In the genomic region with DNA sequence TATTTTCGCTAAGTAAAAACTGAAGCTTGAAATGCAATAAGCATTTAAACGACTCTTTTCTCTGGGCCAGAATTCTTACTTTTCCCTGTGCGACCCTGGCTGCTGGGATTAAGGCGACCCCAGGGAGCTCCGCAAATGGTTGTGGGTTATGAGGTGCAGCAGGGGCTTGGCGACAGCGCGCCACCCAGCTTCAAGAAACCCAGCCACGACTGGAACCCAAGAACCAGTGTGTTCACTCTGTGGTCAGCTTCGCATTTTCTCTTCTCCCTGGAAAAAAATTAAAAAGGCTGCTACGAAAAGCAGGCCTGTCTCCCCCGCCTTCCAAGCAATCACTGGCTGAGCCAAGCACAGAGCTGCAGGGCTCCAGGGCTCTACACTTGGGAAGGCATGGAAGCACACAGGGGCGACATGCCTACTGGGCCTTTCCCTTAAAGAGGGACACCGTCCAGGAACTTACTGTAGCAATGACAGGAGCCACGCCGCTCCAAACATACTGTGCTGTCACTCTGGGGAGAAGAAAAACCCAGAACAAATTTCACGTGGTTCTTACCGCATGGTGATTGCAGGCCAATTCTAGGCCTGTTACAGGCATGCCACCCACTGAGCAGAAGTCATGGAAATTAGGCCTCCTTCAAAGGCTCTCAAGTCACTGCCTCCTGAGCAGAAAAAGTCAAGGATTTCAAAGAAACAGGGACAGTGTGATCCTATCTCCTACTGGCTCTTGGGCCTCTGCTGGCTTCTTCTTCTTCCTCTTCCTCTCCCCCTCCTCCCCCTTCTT, we compare ENCODE assay signal across 14 mouse cellular contexts.
A peak's percentile ranks its signal among the peaks of the same experiment; 100 is the strongest.
DNase-seq lines count a peak whose midpoint lies in the region; ATAC-seq and TF ChIP-seq lines count a peak whose summit lies in the region.
"Had no signal": no experiment of that assay in that cellular context is flagged by ENCODE, and none has a peak within 500 bp of the region (broad histone marks: within the 10 kb centered on the region; RNA-seq: fewer than 3 reads in every experiment).

No protein-coding gene starts in this region.

- peak; percentile 7 for DNase-seq in gastrocnemius, postnatal 10 days
- DNase-seq in gastrocnemius, postnatal 4 days (ENCODE audit: low spot score in 2 of 2): no peak
- DNase-seq in ES-CJ7 (ENCODE audit: low read depth, low spot score): peak; percentile 25
- DNase-seq in brain, embryonic 14.5 days (ENCODE audit: low read depth): peak; percentile 18
- no peak for DNase-seq in T-cell, adult 2 months (ENCODE audit: low spot score)
- no peak for DNase-seq in lung, postnatal 14 days
- DNase-seq: adrenal gland, postnatal 14 days; kidney, postnatal 36 days; layer of hippocampus, postnatal 36 days; liver, embryonic 13.5 days; lung, postnatal 10 days had no signal

- H3K9ac ChIP-seq in limb, embryonic 13.5 days: 0 out of 2 replicates have a peak overlapping the region, but pooled peaks have one; percentile 35
- H3K9ac ChIP-seq: liver, embryonic 13.5 days; stomach, embryonic 15.5 days had no signal

- ATAC-seq in limb, embryonic 13.5 days (ENCODE audit: low FRiP score, low read depth): peak; percentile 63
- ATAC-seq: intestine, postnatal 0 days had no signal

- H3K27ac ChIP-seq in limb, embryonic 13.5 days: peak overlapping the region; percentile 59
- H3K27ac ChIP-seq: liver, embryonic 13.5 days; stomach, embryonic 15.5 days had no signal

- H3K4me3 ChIP-seq in limb, embryonic 13.5 days: no peak overlapping the region; the same call in 1 of the 2 replicates
- H3K4me3 ChIP-seq: liver, embryonic 13.5 days; stomach, embryonic 15.5 days had no signal

- no peak for TF ChIP-seq POLR2A in brain, embryonic 14.5 days (IDR thresholded peaks at IDR 0.05; ENCODE audit: borderline replicate concordance, extremely low read depth, insufficient read depth, insufficient read length, poor library complexity, severe bottlenecking)

- H3K27me3 ChIP-seq in limb, embryonic 13.5 days: peaks cover 12% of the 10 kb centered on the region; the same call in 1 of the 2 replicates
- H3K27me3 ChIP-seq: liver, embryonic 13.5 days; stomach, embryonic 15.5 days had no signal

- 17% methylated on average over 18 of the region's 18 CpGs for WGBS in limb, embryonic 13.5 days

- no peaks in the 10 kb centered on the region for H3K9me3 ChIP-seq in limb, embryonic 13.5 days
- H3K9me3 ChIP-seq: liver, embryonic 13.5 days; stomach, embryonic 15.5 days had no signal

- H3K4me1 ChIP-seq in limb, embryonic 13.5 days: peaks cover 50% of the 10 kb centered on the region
- H3K4me1 ChIP-seq: liver, embryonic 13.5 days; stomach, embryonic 15.5 days had no signal

- no peak for TF ChIP-seq CTCF in brain, embryonic 14.5 days (IDR thresholded peaks at IDR 0.05; ENCODE audit: borderline replicate concordance, extremely low read depth, insufficient read depth, insufficient read length)

- H3K36me3 ChIP-seq in limb, embryonic 13.5 days: no peaks in the 10 kb centered on the region
- H3K36me3 ChIP-seq: stomach, embryonic 15.5 days had no signal

- peak overlapping the region; percentile 47 for H3K4me2 ChIP-seq in limb, embryonic 13.5 days (replicated peaks)
- H3K4me2 ChIP-seq: liver, embryonic 13.5 days; stomach, embryonic 15.5 days had no signal

Comparison
In these comparisons a context has a peak if more than half of its experiments do, and no peak if none do; other contexts are left out.
1. DNase-seq: peak in gastrocnemius, postnatal 10 days (single experiment), ES-CJ7 (single experiment) and brain, embryonic 14.5 days (single experiment); none in gastrocnemius, postnatal 4 days (0 of 2), T-cell, adult 2 months (single experiment) and lung, postnatal 14 days (single experiment).